8 mouse cellular contexts compared by ENCODE assay signal in the genomic region with DNA sequence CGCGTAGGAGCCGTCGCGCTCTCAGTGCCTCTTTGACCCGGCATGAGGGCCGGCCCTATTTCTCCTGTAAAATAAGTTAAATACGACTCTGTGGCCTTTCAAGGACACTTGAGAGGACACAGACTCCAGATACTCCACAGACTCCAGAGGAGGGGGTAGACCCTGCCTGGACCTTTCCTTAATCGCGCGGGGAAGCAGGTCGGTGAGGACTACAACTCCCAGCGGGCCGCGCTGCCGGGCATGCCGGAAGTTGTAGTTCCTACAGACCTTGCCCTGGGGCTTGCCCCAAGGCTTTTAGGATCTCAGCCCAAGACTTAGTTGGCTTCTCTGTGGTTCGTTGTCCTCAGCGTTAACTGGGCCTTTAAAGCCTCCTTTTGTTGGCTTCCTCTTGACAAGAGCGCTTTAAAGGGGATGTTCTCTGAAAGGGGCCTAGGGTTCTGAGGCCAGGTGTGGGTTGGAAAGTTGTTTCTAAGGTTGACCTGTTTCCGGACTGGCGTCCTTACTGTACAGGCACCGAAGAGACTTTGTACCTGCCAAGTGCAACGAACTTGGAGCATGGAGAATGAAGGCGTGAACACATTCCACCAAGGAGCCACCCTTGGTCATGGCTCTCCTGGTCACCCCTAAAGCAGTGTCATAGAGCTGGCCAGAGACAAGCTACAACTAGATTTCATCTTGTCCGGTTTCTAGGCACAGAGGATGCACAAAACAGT. TPM values are rescaled to one million over a fixed set of nuclear protein-coding genes. Genes with fewer than 3 reads are reported as not detected.
A peak's percentile ranks its signal among the peaks of the same experiment; 100 is the strongest.
DNase-seq lines count a peak whose midpoint lies in the region; ATAC-seq and TF ChIP-seq lines count a peak whose summit lies in the region.

No protein-coding gene starts in this region.

- H3K4me2 ChIP-seq in embryonic facial prominence, embryonic 15.5 days (replicated peaks): peak overlapping the region; percentile 83

- peak; percentile 70 for ATAC-seq in embryonic facial prominence, embryonic 15.5 days (ENCODE audit: insufficient number of reproducible peaks, low FRiP score, low TSS enrichment, low read depth)

- 17% methylated on average over 26 of the region's 26 CpGs for WGBS in embryonic facial prominence, embryonic 15.5 days
- WGBS in midbrain, embryonic 10.5 days: 19% methylated on average over 26 of the region's 26 CpGs

- no peaks in the 10 kb centered on the region for H3K9me3 ChIP-seq in embryonic facial prominence, embryonic 15.5 days (replicated peaks)
- H3K9me3 ChIP-seq in midbrain, embryonic 10.5 days (replicated peaks): no peaks in the 10 kb centered on the region

- H3K27me3 ChIP-seq in embryonic facial prominence, embryonic 15.5 days: no peaks in the 10 kb centered on the region
- no peaks in the 10 kb centered on the region for H3K27me3 ChIP-seq in midbrain, embryonic 10.5 days (ENCODE audit: low read depth, poor library complexity, severe bottlenecking)
- H3K27me3 ChIP-seq in testis, adult 2 months (ENCODE audit: control insufficient read depth, insufficient read depth, low read length): no peaks in the 10 kb centered on the region

- peaks cover 25% of the 10 kb centered on the region for H3K4me1 ChIP-seq in embryonic facial prominence, embryonic 15.5 days
- H3K4me1 ChIP-seq in midbrain, embryonic 10.5 days: peaks cover 38% of the 10 kb centered on the region
- peaks cover 17% of the 10 kb centered on the region for H3K4me1 ChIP-seq in testis, adult 2 months (ENCODE audit: control insufficient read depth, insufficient read depth, low read length)

- TF ChIP-seq CTCF in testis, adult 2 months (IDR thresholded peaks at IDR 0.05; ENCODE audit: control insufficient read depth, insufficient read depth, insufficient replicate concordance, low read depth, low read length): no peak

- peak overlapping the region; percentile 98 for H3K4me3 ChIP-seq in embryonic facial prominence, embryonic 15.5 days (replicated peaks)
- H3K4me3 ChIP-seq in midbrain, embryonic 10.5 days: peak overlapping the region; percentile 98
- peak overlapping the region; percentile 95 for H3K4me3 ChIP-seq in testis, adult 2 months (ENCODE audit: control insufficient read depth, low read depth, low read length)

- TF ChIP-seq POLR2A in testis, adult 2 months (IDR thresholded peaks at IDR 0.05; ENCODE audit: control insufficient read depth, low read depth, low read length): no peak; the same call in 1 of the 2 replicates

- intact Hi-C loops in heart, postnatal 25 days (cut with DNase I): loop anchor here (5.0 kb wide), 1 partner anchor 227 kb away; a partner anchor contains a TSS
- intact Hi-C loops in left cerebral cortex, postnatal 10 days (cut with DNase I): no loop called here

- no peaks in the 10 kb centered on the region for H3K36me3 ChIP-seq in embryonic facial prominence, embryonic 15.5 days
- H3K36me3 ChIP-seq in midbrain, embryonic 10.5 days: no peaks in the 10 kb centered on the region
- H3K36me3 ChIP-seq in testis, adult 2 months (ENCODE audit: control insufficient read depth, insufficient read depth, low read length): no peaks in the 10 kb centered on the region

- peak; percentile 91 for DNase-seq in gastrocnemius, adult 18-20 months (ENCODE audit: low spot score)
- DNase-seq in gastrocnemius, postnatal 25 days: no peak
- peak; percentile 94 for DNase-seq in R1 (ENCODE audit: low read depth, low spot score)
- DNase-seq in heart, postnatal 25 days (ENCODE audit: low spot score): peak; percentile 83
- DNase-seq in left cerebral cortex, postnatal 10 days (ENCODE audit: extremely low spot score in 1 of 2, low spot score in 2 of 2): peak; percentile 84 to 89
- no peak for DNase-seq in midbrain, embryonic 10.5 days (ENCODE audit: low spot score)

- H3K27ac ChIP-seq in embryonic facial prominence, embryonic 15.5 days (replicated peaks): peak overlapping the region; percentile 95
- H3K27ac ChIP-seq in midbrain, embryonic 10.5 days (replicated peaks): peak overlapping the region; percentile 95
- peak overlapping the region; percentile 96 for H3K27ac ChIP-seq in testis, adult 2 months (ENCODE audit: control insufficient read depth, insufficient read depth, low read depth, low read length)

- peak overlapping the region; percentile 61 for H3K9ac ChIP-seq in embryonic facial prominence, embryonic 15.5 days

RNA-seq across cellular contexts. Expression of a gene that starts 0.8 kb away (rescaled TPM):
- total RNA-seq in gastrocnemius, adult 18-20 months (2021): 10 to 100 TPM; 23.8 to 29.2 TPM
- 10 to 100 TPM; 24.8 to 30.6 TPM for total RNA-seq in gastrocnemius, postnatal 25 days (2021)
- 60.3 and 68.9 TPM in 2 replicates for polyA plus RNA-seq in embryonic facial prominence, embryonic 15.5 days (2015; fragmentation: Nextera tagmentation; extraction: Ambion mirVana)
- total RNA-seq in heart, postnatal 25 days (2021): 10 to 100 TPM; 45.2 to 54.2 TPM
- 100 to 1,000 TPM in 1 of 2 experiments, 10 to 100 TPM in 1; 97.4 to 102 TPM for total RNA-seq in left cerebral cortex, postnatal 10 days (2021)
- polyA plus RNA-seq in midbrain, embryonic 10.5 days (2016; fragmentation: Nextera tagmentation; extraction: Ambion mirVana): 90.1 and 98.8 TPM in 2 replicates
- 418 and 439 TPM in 2 replicates for polyA plus RNA-seq in testis, adult 2 months (2012; rRNA removed)

RNA-seq across cellular contexts. Expression of a gene that starts 6.8 kb away (rescaled TPM):
- not detected for total RNA-seq in gastrocnemius, adult 18-20 months (2021)
- total RNA-seq in gastrocnemius, postnatal 25 days (2021): not detected
- polyA plus RNA-seq in embryonic facial prominence, embryonic 15.5 days (2015; fragmentation: Nextera tagmentation; extraction: Ambion mirVana): 0.05 TPM in 1 of 2 replicates, not detected in the other
- total RNA-seq in heart, postnatal 25 days (2021): not detected
- total RNA-seq in left cerebral cortex, postnatal 10 days (2021): under 1 TPM; 0.34 to 0.51 TPM
- polyA plus RNA-seq in midbrain, embryonic 10.5 days (2016; fragmentation: Nextera tagmentation; extraction: Ambion mirVana): not detected in 2 replicates
- 1.1 and 1.5 TPM in 2 replicates for polyA plus RNA-seq in testis, adult 2 months (2012; rRNA removed)

RNA-seq across cellular contexts. Expression of a gene that starts 55.2 kb away (rescaled TPM):
- not detected for total RNA-seq in gastrocnemius, adult 18-20 months (2021)
- not detected for total RNA-seq in gastrocnemius, postnatal 25 days (2021)
- polyA plus RNA-seq in embryonic facial prominence, embryonic 15.5 days (2015; fragmentation: Nextera tagmentation; extraction: Ambion mirVana): 0.65 and 0.75 TPM in 2 replicates
- total RNA-seq in heart, postnatal 25 days (2021): not detected
- 100 to 1,000 TPM; 213 to 226 TPM for total RNA-seq in left cerebral cortex, postnatal 10 days (2021)
- 0.88 and 1.1 TPM in 2 replicates for polyA plus RNA-seq in midbrain, embryonic 10.5 days (2016; fragmentation: Nextera tagmentation; extraction: Ambion mirVana)
- polyA plus RNA-seq in testis, adult 2 months (2012; rRNA removed): 0.02 and 0.06 TPM in 2 replicates

Comparison
In these comparisons a context has a peak if more than half of its experiments do, and no peak if none do; other contexts are left out.
1. DNase-seq: peak in gastrocnemius, adult 18-20 months (single experiment), R1 (single experiment), heart, postnatal 25 days (single experiment) and left cerebral cortex, postnatal 10 days (2 of 2); none in gastrocnemius, postnatal 25 days (single experiment) and midbrain, embryonic 10.5 days (single experiment).
2. RNA of a gene that starts 55.2 kb away (total RNA-seq): 213 to 226 TPM in left cerebral cortex, postnatal 10 days; not detected in gastrocnemius, postnatal 25 days, not detected in gastrocnemius, adult 18-20 months and not detected in heart, postnatal 25 days; every median in the first group is over 100 times any median in the second.
3. Peak in every context shown above with its lines, with median percentiles within 50 percentile points of each other: H3K27ac ChIP-seq and H3K4me3 ChIP-seq.